21 mouse cellular contexts compared by ENCODE assay signal in the genomic region with DNA sequence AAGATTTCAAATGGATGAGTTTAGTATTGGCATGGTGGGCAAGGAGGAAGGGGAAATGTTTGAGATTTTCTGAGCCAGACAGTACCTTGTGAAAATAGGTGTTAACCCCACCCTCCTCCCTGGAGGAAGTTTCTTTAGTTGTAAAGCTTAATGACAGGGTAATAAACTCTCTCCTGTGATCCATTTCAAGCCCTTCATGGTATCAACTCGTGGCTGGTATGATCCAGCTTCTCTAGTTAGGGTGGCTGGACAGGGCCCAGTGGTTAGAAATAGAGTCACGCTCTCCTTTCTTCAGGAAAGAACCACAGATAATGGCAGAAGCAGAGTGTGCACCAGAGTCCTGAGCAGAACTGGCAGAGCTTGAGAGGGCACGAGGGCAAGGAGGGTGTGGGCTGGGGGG. TPM values are rescaled to one million over a fixed set of nuclear protein-coding genes. Genes with fewer than 3 reads are reported as not detected.
DNase-seq lines count a peak whose midpoint lies in the region; ATAC-seq and TF ChIP-seq lines count a peak whose summit lies in the region.
"Had no signal": no experiment of that assay in that cellular context is flagged by ENCODE, and none has a peak within 500 bp of the region (broad histone marks: within the 10 kb centered on the region; RNA-seq: fewer than 3 reads in every experiment).

No protein-coding gene starts in this region.

- no peak for TF ChIP-seq CTCF in gastrocnemius, adult 2 months (IDR thresholded peaks at IDR 0.05)
- no peak for TF ChIP-seq CTCF in kidney, adult 2 months (conservative IDR thresholded peaks at IDR 0.05; ENCODE audit: insufficient read depth, insufficient read length, low read depth, low read length)
- no peak for TF ChIP-seq CTCF in small intestine, adult 2 months (IDR thresholded peaks at IDR 0.05; ENCODE audit: extremely low read depth, insufficient read length, insufficient replicate concordance, low read depth, low read length)

- H3K4me3 ChIP-seq in gastrocnemius, adult 2 months = no peak overlapping the region
- no peak overlapping the region for H3K4me3 ChIP-seq in kidney, adult 2 months (ENCODE audit: insufficient read depth, low read depth, low read length)
- no peak overlapping the region for H3K4me3 ChIP-seq in small intestine, adult 2 months (ENCODE audit: low read depth, low read length)
- no peak overlapping the region for H3K4me3 ChIP-seq in kidney, embryonic 15.5 days (replicated peaks)
- H3K4me3 ChIP-seq: forebrain, embryonic 10.5 days; forebrain, embryonic 13.5 days; heart, embryonic 13.5 days; hindbrain, embryonic 12.5 days; hindbrain, embryonic 15.5 days had no signal

- no peaks in the 10 kb centered on the region for H3K36me3 ChIP-seq in kidney, adult 2 months (ENCODE audit: control insufficient read depth, insufficient read depth, low read length)
- peaks cover 2% of the 10 kb centered on the region; the same call in 1 of the 2 replicates for H3K36me3 ChIP-seq in small intestine, adult 2 months (ENCODE audit: control insufficient read depth, insufficient read depth, low read length)
- H3K36me3 ChIP-seq in kidney, embryonic 15.5 days = no peaks in the 10 kb centered on the region
- H3K36me3 ChIP-seq: forebrain, embryonic 10.5 days; heart, embryonic 13.5 days; hindbrain, embryonic 12.5 days; hindbrain, embryonic 15.5 days had no signal

- ATAC-seq in kidney, embryonic 15.5 days (replicated peaks; ENCODE audit: low FRiP score) = no peak
- ATAC-seq: activated CD4-positive, CD25-positive, alpha-beta regulatory T cell, adult 4 months; forebrain, embryonic 13.5 days; forebrain, embryonic 16.5 days had no signal

- no peak for TF ChIP-seq POLR2A in kidney, adult 2 months (IDR thresholded peaks at IDR 0.05; ENCODE audit: low read depth, low read length)
- no peak for TF ChIP-seq POLR2A in small intestine, adult 2 months (IDR thresholded peaks at IDR 0.05; ENCODE audit: low read depth, low read length)

- peak overlapping the region; percentile 76; the same call in 1 of the 2 replicates for H3K27ac ChIP-seq in gastrocnemius, adult 2 months
- H3K27ac ChIP-seq in kidney, adult 2 months (ENCODE audit: insufficient read depth, low read depth, low read length) = no peak overlapping the region
- H3K27ac ChIP-seq in small intestine, adult 2 months (ENCODE audit: insufficient read depth, low read depth, low read length) = peak overlapping the region; percentile 84
- no peak overlapping the region for H3K27ac ChIP-seq in kidney, embryonic 15.5 days
- H3K27ac ChIP-seq: forebrain, embryonic 10.5 days; forebrain, embryonic 13.5 days; heart, embryonic 13.5 days; hindbrain, embryonic 12.5 days; hindbrain, embryonic 15.5 days had no signal

- intact Hi-C loops in gastrocnemius, adult 2 months (cut with DNase I) = no loop called here

- WGBS in kidney, adult 2 months = 27% methylated on average over 3 of the region's 3 CpGs
- 21% methylated on average over 3 of the region's 3 CpGs for WGBS in small intestine, adult 2 months
- 41% methylated on average over 2 of the region's 3 CpGs for whole genome bisulfite sequencing in kidney, embryonic 15.5 days

- no peak overlapping the region for H3K9ac ChIP-seq in kidney, embryonic 15.5 days
- H3K9ac ChIP-seq: forebrain, embryonic 13.5 days; hindbrain, embryonic 12.5 days; hindbrain, embryonic 15.5 days had no signal

- H3K4me1 ChIP-seq in kidney, adult 2 months (ENCODE audit: control insufficient read depth, insufficient read depth, low read length) = peaks cover 30% of the 10 kb centered on the region
- peaks cover 47% of the 10 kb centered on the region for H3K4me1 ChIP-seq in small intestine, adult 2 months (ENCODE audit: control insufficient read depth, insufficient read depth, insufficient read length, low read length)
- H3K4me1 ChIP-seq in kidney, embryonic 15.5 days = peaks cover 28% of the 10 kb centered on the region

- no peak for DNase-seq in gastrocnemius, adult 2 months
- DNase-seq in gastrocnemius, postnatal 25 days = no peak
- DNase-seq in kidney, adult 2 months = peak; percentile 33
- no peak for DNase-seq in kidney, adult 18-20 months
- DNase-seq: adrenal gland, adult 8-10 months; adrenal gland, postnatal 25 days; cerebellum, adult 11-12 months; cerebellum, adult 8-10 months; cerebellum, postnatal 10 days; cerebellum, postnatal 36 days; gastrocnemius, postnatal 14 days; kidney, adult 11 months had no signal

- no peaks in the 10 kb centered on the region for H3K27me3 ChIP-seq in kidney, adult 2 months (replicated peaks; ENCODE audit: control insufficient read depth, insufficient read depth, low read length)
- no peaks in the 10 kb centered on the region for H3K27me3 ChIP-seq in small intestine, adult 2 months (ENCODE audit: control insufficient read depth, insufficient read depth, low read length)
- peaks cover 17% of the 10 kb centered on the region for H3K27me3 ChIP-seq in kidney, embryonic 15.5 days
- H3K27me3 ChIP-seq: heart, embryonic 13.5 days; hindbrain, embryonic 15.5 days had no signal

- H3K9me3 ChIP-seq in kidney, embryonic 15.5 days (replicated peaks) = no peaks in the 10 kb centered on the region
- H3K9me3 ChIP-seq: forebrain, embryonic 10.5 days; forebrain, embryonic 13.5 days; heart, embryonic 13.5 days; hindbrain, embryonic 12.5 days; hindbrain, embryonic 15.5 days had no signal

- no peak overlapping the region for H3K4me2 ChIP-seq in kidney, embryonic 15.5 days
- H3K4me2 ChIP-seq: forebrain, embryonic 13.5 days; heart, embryonic 13.5 days; hindbrain, embryonic 12.5 days; hindbrain, embryonic 15.5 days had no signal

RNA-seq across cellular contexts. Expression of a gene that starts 57.4 kb away (rescaled TPM):
- total RNA-seq in gastrocnemius, adult 2 months (2021) = 10 to 100 TPM in 1 of 2 experiments, 1 to 10 TPM in 1; 7.4 to 12.5 TPM
- total RNA-seq in gastrocnemius, postnatal 25 days (2021) = 10 to 100 TPM; 12.7 to 14.4 TPM
- polyA plus RNA-seq in kidney, adult 2 months (2012; rRNA removed) = 91.4 and 98.1 TPM in 2 replicates
- polyA plus RNA-seq in small intestine, adult 2 months (2012; rRNA removed) = 37.1 and 104 TPM in 2 replicates
- polyA plus RNA-seq in kidney, embryonic 15.5 days (2015; fragmentation: Nextera tagmentation; extraction: Ambion mirVana) = 6.9 and 8.4 TPM in 2 replicates

Comparison
In these comparisons a context has a peak if more than half of its experiments do, and no peak if none do; other contexts are left out.
1. H3K27ac ChIP-seq: peak in gastrocnemius, adult 2 months (single experiment) and small intestine, adult 2 months (single experiment); none in kidney, adult 2 months (single experiment) and kidney, embryonic 15.5 days (single experiment).